Mouse (Mus musculus): ENCODE measurements around the gene Zfp524. TPM values are rescaled to one million over a fixed set of nuclear protein-coding genes. Genes with fewer than 3 reads are reported as not detected.
"Not testable (repeated sequence)": the region's sequence is repeated elsewhere in the genome, so short reads cannot be mapped to it uniquely, and the experiment has no call there.

Zfp524 gene
- polyA plus RNA-seq, 1 experiment, result 39.4 TPM

DNA sequence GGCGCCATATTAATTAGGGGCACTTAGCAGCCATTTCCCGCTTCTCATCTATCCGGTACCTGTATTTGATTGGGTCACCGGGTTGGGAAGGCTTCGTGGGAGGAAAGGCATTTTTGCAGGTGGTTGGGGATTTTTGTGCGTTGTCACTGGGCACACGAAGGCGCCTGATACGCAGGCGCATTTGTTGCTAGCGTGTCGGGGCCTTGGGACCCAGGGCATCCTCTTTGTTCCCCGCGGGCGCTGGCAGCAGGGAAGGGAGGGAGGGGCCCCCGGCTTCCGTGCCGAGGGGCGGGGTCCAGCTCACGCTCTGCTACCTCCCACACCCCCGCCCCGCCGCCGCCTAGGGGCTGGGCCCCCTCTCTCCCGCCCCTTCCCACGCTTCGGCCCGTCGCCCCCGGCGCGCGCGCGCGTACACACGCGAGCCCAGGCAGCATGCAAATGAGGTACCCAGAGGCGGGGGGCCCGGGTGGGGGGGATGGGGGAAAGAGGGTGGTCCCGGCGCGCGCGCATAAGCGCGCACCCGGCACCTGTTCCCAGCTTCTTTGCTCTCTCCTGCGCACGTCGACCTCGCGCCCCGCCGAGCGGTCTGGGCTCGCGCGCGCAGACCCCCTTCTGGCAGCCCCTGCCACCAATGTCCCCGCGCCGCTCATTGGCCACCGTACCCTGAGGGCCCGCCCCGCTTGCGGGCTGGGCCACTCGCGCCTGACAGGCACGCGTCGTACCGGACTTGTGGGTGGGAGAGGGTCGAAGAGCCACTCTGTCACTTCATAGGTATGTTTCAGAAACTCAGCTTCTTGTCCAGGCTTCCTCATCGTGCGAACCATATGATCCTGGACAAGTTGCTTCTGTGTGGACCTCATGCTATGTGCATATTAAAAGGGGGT, 1.1 kb downstream of the Zfp524 start, which contains the start of gene Gm44973:
TSS of gene Gm44973 (plus strand) at position 379 of the 884 bp plus-strand sequence.
- WGBS, result under 1% methylated on average over 66 of the region's 76 CpGs
- DNase-seq (ENCODE audit: low read depth, low spot score), result peak; percentile 82

DNA sequence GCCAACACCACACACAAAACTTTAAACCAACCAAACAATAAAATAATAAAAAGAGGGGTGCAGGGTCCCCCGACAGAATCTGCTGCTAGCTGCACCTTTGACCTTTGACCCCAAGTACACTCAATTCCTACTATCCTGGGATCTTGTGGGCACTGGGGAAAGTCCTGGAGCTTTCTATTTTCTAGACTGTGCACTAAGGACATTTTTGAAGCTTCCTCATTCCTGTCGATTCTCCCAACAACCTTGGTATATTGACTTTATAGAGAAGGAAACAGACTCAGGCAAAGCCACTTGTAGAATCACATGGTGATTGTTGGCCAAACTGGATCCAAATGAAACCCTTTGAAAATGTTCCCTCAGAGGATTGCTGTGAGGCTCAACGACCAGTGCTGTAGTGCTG, 1.8 kb downstream of the Zfp524 start:
- 19% methylated on average over 3 of the region's 3 CpGs for WGBS
- DNase-seq (ENCODE audit: low read depth, low spot score), result no peak

DNA sequence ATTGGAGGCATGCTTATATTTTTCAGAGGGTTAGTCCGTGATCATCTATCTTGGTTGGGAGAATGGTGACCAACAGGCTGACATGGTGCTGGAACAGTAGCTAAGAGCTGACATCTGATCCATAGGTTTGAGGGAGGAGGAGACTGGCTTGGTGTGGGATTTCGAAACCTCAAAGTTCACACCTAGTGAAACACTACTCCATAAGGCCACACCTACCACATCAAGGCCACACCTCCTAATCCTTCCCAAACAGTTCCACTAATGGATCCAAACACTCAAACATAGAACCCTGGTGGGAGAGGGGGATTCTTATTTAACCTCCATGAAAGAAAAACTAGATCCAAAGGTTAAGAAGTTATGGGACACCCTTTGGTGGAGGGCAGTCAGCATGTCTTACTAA, 2.7 kb downstream of the Zfp524 start:
- 98% methylated on average over 2 of the region's 2 CpGs for WGBS
- no peak for DNase-seq (ENCODE audit: low read depth, low spot score)

DNA sequence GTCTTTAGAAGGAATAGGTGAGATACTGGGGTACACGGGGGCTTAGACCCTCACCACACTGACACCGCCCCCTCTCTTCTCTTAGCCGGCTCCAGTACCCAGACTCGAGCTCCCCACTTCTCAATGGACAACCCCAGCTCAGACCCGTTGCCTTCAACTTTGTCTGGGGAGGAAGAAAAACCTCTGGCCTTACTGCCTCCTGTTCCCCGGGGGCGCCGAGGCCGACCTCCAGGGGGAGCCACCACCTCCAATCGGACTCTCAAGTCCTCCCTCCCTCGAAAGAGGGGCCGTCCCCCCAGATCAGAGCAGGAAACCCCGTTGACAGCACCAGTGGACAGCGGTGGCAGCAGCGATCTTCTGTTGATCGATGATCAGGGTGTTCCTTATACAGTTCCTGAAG, 3.1 kb downstream of the Zfp524 start:
- no peak for DNase-seq (ENCODE audit: low read depth, low spot score)
- WGBS, result 91% methylated on average over 16 of the region's 16 CpGs

DNA sequence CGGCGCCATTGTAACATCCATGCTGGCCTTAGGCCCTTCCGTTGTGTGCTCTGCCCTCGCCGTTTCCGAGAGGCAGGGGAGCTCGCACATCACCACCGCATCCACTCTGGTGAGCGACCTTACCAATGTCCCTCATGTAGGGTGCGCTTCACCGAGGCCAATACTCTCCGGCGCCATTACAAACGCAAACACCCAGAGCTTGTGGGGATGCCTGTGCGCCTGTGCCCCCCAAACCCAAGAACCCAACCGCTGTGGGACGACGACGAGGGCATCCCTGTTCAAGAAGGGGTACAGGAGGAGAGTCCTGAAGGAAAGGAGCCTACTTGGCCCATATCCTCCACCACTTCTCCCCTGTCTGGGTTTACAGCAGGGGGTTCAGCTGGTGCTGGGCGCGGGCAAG, 3.7 kb downstream of the Zfp524 start:
- DNase-seq (ENCODE audit: low read depth, low spot score), result no peak
- WGBS, result 96% methylated on average over 21 of the region's 21 CpGs

DNA sequence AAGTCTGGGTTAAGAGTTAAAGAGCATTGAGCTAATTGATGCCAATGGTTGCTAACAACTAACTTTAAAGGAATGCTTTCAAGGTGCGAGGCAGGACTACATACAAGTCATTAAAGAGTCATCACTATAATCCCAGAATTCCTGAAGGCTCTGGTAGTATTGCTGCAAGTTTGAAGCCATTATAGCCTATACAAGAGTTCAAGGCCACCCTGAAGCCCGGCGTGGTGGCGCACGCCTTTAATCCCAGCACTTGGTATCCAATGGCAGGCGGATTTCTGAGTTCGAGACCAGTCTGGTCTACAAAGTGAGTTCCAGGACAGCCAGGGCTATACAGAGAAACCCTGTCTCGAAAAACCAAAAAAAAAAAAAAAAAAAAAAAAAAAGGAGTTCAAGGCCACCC, 5.4 kb downstream of the Zfp524 start:
- 11% methylated on average over 8 of the region's 8 CpGs for WGBS
- DNase-seq (ENCODE audit: low read depth, low spot score), result not testable (repeated sequence)

DNA sequence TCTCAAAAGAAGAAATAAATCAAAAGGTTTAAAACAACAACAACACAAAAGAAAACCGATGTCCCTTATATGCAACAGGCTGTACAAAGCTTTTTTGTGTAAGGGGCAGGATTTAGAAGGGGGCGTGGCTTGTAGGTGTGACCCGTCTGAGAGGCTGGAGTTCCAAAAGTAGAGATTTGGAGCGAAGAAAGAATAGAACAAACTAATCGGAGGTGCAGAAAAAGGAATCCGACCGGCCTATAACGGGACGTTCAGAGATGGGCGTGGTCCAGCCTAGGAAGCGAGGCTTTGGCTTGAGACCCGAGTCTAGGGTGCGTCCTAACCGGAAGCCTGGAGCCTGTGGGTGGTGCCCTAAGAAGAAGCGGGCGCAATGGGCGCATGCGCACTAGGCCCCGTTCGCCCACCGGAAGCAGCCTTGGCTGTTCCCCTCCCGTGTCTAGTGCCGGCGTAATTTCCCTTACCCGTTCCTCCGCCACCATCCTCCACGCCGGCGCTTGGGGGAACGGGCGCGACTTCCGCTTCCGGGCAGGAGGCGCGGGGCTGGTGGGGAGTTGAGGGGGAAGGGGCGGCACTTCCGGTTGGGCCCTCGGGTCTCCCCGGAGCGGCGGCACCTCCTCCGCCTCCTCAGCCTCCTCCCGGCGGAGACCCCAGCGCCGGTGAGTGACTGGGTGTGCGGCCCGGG, 5.9 kb downstream of the Zfp524 start, which contains the start of the genes Zfp865 and Ccdc106:
TSS of gene Zfp865 (plus strand) at position 377 of the 682 bp plus-strand sequence.
TSS of gene Ccdc106 (plus strand) at position 554 of the 682 bp plus-strand sequence.
- peak; percentile 94 for DNase-seq (ENCODE audit: low read depth, low spot score)

DNA sequence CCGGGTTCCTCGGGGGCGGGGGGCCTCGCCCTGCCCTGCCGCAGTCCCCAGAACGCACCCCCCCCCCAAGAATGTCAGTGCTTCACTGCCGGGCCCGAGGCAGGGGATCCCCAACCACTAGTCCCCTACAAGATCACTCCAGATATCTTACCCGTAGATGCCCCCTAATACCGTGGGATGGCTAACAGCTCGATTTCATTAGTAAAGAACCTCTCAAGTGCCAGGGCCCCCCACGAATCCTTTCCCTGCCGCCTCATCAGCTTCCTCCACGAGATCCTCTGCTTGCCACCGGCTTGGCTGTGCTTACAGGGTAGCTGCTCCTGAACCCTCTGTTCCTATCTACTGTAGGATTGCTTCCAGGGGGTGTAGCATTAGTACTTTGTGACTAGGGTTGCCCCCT, 6.5 kb downstream of the Zfp524 start:
- no peak for DNase-seq (ENCODE audit: low read depth, low spot score)
- WGBS, result under 1% methylated on average over 15 of the region's 15 CpGs

More for the DNA sequence above, 5.9 kb downstream of the Zfp524 start, which contains the start of the genes Zfp865 and Ccdc106:
- under 1% methylated on average over 48 of the region's 49 CpGs for WGBS

DNA sequence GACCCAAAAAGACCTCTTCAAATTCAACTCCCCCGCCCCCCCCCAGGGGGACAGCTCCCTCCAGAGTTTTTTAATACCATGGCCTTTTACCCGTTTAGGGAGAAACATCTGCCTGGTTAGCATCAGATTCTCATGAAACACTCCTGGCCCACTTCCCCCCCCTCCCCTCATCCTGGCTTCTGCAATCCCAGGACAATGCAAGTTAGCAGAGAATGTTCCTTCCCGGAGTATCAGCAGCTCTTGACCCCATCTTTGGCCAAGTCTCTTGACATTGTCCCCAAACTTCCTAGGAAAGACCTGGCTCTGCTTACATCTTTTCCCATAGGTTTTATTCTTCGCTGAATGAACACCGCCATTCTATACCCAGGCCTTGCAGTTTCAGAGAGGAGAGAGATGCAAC, 7.0 kb downstream of the Zfp524 start:
- WGBS, result 44% methylated on average over 5 of the region's 5 CpGs
- no peak for DNase-seq (ENCODE audit: low read depth, low spot score)

DNA sequence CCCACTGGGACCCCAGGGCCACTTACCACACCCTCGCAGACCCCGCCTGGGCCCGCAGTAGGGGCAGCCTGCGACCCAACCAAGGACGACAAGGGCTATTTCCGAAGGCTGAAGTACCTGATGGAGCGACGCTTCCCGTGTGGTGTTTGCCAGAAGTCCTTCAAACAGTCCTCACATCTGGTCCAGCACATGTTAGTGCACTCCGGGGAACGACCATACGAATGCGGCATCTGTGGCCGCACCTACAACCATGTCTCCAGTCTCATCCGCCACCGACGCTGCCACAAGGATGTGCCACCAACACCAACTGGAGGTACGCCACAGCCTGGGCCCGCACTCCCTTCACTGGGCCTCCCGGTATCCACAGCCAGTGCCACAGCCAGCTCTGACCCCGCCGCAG, 15.3 kb downstream of the Zfp524 start:
- WGBS, result 97% methylated on average over 22 of the region's 22 CpGs
- no peak for DNase-seq (ENCODE audit: low read depth, low spot score)

DNA sequence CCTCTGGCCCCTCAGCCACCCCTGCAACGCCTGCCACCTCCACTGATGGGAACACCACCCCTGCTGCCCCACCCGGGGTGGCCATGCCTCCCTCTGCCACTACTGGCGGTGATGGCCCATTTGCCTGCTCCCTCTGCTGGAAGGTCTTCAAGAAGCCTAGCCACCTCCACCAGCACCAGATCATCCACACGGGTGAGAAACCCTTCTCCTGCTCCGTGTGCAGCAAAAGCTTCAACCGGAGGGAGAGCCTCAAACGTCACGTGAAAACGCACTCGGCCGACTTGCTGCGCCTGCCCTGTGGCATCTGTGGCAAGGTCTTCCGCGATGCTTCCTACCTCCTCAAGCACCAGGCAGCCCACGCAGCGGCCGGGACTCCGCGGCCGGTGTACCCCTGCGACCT, 15.7 kb downstream of the Zfp524 start:
- WGBS, result 95% methylated on average over 21 of the region's 21 CpGs
- DNase-seq (ENCODE audit: low read depth, low spot score), result no peak

DNA sequence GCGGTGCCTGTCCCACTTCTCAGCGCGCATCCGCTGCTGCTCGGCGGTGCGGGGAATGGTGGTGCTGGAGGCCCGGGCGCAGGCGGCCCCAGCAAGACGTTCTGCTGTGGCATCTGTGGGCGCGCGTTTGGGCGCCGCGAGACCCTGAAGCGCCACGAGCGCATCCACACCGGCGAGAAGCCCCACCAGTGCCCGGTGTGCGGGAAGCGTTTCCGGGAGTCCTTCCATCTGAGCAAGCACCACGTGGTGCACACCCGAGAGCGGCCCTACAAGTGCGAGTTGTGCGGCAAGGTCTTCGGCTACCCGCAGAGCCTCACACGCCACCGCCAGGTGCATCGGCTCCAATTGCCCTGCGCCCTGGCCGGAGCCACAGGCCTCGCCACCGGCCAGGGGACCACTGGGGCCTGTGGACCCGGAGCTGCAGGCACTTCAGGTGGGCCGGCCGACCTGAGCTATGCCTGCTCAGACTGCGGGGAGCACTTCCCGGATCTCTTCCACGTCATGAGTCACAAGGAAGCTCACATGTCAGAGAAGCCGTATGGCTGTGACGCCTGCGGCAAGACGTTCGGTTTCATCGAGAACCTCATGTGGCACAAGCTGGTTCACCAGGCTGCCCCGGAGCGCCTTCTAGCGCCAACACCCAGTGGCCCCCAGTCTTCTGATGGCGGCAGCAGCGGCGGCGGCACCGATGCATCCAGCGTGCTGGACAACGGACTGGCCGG, 16.5 kb downstream of the Zfp524 start:
- WGBS, result 95% methylated on average over 63 of the region's 63 CpGs
- no peak for DNase-seq (ENCODE audit: low read depth, low spot score)

DNA sequence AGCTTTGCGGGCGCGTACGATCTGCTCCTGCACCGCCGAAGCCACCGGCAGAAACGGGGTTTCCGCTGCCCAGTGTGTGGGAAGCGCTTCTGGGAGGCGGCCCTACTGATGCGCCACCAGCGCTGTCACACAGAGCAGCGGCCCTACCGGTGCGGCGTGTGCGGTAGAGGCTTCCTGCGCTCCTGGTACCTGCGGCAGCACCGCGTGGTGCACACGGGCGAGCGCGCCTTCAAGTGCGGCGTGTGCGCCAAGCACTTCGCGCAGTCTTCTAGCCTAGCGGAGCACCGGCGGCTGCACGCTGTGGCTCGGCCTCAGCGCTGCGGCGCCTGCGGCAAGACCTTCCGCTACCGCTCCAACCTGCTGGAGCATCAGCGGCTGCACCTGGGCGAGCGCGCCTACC, 17.3 kb downstream of the Zfp524 start:
- no peak for DNase-seq (ENCODE audit: low read depth, low spot score)
- WGBS, result 92% methylated on average over 46 of the region's 46 CpGs

DNA sequence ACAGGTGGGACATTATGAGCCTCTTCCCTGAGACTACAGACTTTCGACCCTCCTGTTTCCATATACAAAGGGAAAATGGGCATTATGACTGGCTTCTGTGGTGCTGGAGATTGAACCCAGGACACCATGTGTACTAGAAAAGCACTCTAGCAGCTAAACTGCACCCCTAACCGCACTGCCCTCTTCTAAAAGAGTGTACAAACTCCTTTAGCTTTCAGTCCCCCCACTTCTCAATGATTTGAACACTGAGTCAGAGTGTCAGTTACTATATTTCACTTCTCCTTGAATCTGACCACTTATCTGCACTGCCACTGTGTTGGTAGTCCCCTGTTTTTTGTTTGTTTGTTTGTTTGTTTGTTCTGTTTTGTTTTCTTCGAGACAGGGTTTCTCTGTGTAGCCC, 19.6 kb downstream of the Zfp524 start, which contains the start of gene 4632433K11Rik:
TSS of gene 4632433K11Rik (plus strand) at position 301 of the 400 bp plus-strand sequence.
- 84% methylated on average over 3 of the region's 3 CpGs for WGBS
- DNase-seq (ENCODE audit: low read depth, low spot score), result no peak

DNA sequence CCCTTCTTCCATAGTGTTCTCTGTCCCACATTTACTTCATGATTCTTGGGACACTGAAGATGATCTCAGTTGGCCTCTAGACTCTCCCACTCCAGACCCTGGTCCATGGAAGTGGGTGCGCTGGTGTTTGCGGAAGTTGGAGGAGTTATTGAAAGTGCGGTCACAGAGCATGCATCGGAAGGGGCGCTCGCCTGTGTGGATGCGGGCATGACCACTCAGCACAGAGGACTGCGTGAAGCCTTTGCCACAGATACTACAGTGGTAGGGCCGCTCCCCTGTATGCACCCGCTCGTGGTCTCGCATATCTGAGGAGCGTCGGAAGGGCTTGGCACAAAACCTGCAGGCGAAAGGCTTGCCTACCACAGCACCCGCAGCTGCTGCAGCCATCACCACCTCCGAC, 21.4 kb downstream of the Zfp524 start:
- DNase-seq (ENCODE audit: low read depth, low spot score), result no peak
- 96% methylated on average over 17 of the region's 17 CpGs for WGBS

DNA sequence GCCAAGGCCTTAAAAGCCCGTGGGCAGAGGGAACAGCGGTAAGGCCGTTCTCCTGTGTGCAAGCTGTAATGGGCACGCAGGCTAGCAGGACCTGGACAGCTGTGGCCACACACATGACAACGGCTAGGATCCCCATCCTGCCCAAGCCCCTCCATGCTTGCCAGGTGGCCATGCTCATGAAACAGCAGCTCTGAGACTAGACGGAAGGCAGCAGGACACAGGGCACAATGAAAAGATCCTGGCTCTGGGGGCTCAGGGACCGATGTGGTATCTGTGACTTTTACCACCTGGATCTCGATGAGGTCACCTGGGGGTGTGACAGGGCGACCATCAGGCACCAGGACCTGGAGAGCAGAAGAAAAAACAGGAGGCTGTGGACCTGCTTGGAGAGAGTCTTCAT, 21.9 kb downstream of the Zfp524 start:
- DNase-seq (ENCODE audit: low read depth, low spot score), result no peak

DNA sequence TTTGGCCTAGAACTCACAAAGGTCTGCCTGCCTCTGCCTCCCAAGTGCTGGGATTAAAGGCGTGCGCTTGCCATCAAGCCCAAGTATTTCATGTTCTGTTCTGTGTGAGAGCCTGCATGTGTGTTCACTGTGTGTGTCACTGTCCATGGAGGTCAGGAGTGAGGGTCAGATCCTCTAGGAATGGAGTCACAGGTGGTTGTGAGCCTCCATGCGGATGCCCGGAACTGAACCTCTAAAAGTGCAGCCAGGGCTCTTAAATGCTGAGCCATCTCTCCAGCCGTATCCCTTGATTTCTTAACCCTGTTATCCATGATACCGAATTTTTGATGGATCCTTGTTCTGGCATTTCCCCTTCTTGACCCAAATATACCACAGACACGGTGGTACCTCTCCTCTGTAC, 22.8 kb downstream of the Zfp524 start:
- 94% methylated on average over 7 of the region's 7 CpGs for WGBS

More for the DNA sequence above, 21.9 kb downstream of the Zfp524 start:
- 91% methylated on average over 9 of the region's 9 CpGs for WGBS

DNA sequence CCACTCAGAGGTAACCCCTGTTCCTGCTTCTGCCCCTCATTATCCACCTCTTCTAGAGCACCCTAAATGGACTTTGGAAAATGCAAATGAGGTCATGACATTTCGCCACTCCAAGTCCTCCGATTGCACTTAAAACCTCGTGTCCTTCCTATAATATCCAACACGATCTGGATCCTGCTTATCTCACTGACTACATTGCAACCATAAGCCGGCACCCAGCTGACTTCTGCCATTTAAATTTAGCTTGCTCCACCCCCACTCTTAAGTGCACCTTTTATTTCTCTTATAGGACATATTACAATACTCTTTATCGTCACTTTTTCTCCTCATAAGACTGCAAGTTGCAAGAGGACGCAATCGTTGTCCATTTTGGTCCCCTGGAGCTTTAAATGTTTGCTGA, 23.3 kb downstream of the Zfp524 start:
- no peak for DNase-seq (ENCODE audit: low read depth, low spot score)
- WGBS, result 79% methylated on average over 8 of the region's 8 CpGs

More for the DNA sequence above, 22.8 kb downstream of the Zfp524 start:
- DNase-seq (ENCODE audit: low read depth, low spot score), result no peak

DNA sequence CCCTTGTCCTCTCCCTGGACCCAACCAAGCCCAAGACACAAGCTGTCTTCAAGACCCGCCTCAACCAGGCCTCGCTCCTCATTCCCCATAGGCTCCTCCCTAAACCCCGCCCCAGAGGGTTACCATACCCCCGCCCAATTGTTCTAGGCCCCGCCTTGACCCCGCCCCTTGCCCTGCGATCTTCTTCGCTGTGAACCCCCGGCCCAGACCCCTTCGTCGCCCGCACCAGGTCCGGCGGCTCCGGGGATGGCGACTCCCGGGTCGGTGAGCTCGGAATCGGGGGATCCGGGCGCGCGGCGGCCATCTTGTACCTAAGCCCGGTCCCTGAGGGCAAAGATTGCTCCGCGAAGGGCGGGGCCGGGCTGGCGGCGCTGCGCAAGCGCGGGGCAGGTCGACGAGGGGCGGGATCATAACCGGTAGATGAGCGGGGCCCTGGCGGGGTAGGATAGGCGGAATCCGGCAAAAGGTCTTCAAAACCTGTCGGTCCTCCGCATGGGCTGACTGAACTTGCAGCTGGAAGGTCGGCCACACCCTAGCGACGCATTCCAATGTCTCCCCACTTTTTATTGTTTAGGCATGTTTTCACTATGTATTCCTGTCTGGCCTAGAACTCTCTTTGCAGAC, 24.0 kb downstream of the Zfp524 start, which contains the start of gene Zfp784:
TSS of gene Zfp784 (minus strand) at position 338 of the 624 bp plus-strand sequence.
- peak; percentile 68 for DNase-seq (ENCODE audit: low read depth, low spot score)
- WGBS, result under 1% methylated on average over 48 of the region's 48 CpGs

Data from large intestine, adult 2 months (tissue).